Mouse (Mus musculus): ENCODE results near the gene Chst14. TPM values are rescaled to one million over a fixed set of nuclear protein-coding genes. Genes with fewer than 3 reads are reported as not detected.

The Chst14 gene
- total and polyA plus RNA-seq, 3 experiments: 1.2 to 4.9 (median 2.5) TPM

DNA sequence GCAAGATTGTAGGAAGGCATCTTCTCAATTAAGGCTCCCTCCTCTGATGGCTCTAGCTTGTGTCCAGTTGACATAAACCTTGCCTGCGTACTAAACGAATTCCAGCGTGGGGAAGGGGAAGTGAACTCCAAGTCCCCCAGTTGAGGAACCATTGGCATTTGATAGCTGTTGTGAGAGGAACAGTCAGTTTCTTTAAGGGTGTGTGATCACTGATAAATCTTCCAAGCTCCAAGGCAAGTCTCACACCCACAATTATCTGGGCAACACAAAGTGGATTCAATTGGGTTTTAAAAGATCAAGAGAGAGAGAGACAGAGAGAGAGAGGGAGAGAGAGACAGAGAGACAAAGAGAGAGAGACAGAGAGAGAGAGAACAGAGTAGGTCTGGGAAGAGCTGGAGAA lies 23.4 kb downstream of the Chst14 start:
- TF ChIP-seq TAL1 (conservative IDR thresholded peaks at IDR 0.05; ENCODE audit: low read depth, low read length): no peak
- TF ChIP-seq GATA2 (IDR thresholded peaks at IDR 0.05; ENCODE audit: borderline replicate concordance, low read depth, low read length): no peak
- TF ChIP-seq CTCF (IDR thresholded peaks at IDR 0.05; ENCODE audit: low read depth, low read length): no peak
- no peak for TF ChIP-seq POLR2AphosphoS5 (IDR thresholded peaks at IDR 0.05; ENCODE audit: insufficient replicate concordance, low read depth, low read length)
- no peak for TF ChIP-seq GATA1 (IDR thresholded peaks at IDR 0.05; ENCODE audit: borderline replicate concordance, low read length)
- peaks cover 10% of the 10 kb centered on the region for H3K27me3 ChIP-seq (ENCODE audit: insufficient read depth, low read length)
- ATAC-seq (ENCODE audit: extremely low read depth, insufficient number of reproducible peaks, low FRiP score, poor library complexity, severe bottlenecking) (no peak), DNase-seq (ENCODE audit: low spot score) (no peak)
- H3K9me3 ChIP-seq (replicated peaks): no peaks in the 10 kb centered on the region; the same call in 1 of the 2 replicates
- no peak overlapping the region for H3K4me3 ChIP-seq (ENCODE audit: low read depth, low read length)
- H3K36me3 ChIP-seq (replicated peaks): no peaks in the 10 kb centered on the region
- H3K4me1 ChIP-seq (ENCODE audit: insufficient read depth, low read depth, low read length): peaks cover 20% of the 10 kb centered on the region

DNA sequence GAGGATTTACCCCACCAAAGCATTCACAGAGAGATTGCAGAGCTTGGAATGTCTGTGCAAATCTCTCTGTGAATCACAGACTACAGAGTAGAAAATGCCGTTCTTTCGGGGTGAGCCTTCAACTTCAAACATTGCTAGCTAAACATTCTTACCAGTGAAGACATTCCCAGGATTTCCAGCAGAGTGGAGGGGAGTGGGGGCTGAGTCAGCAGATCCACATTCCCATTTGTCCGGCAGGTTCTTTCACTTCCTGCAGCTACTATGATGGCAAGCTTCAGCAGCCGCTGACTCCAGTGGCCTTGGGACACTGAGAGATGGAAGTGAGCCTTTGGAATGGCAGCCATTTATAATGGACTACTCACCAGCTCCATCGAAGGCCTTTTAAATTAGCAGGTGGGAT lies 30.2 kb downstream of the Chst14 start:
- no peak for TF ChIP-seq CTCF (IDR thresholded peaks at IDR 0.05; ENCODE audit: low read depth, low read length)
- no peak for TF ChIP-seq GATA1 (IDR thresholded peaks at IDR 0.05; ENCODE audit: borderline replicate concordance, low read length)
- TF ChIP-seq POLR2AphosphoS5 (IDR thresholded peaks at IDR 0.05; ENCODE audit: insufficient replicate concordance, low read depth, low read length): no peak
- Histone ChIP-seq H3K4me1 (ENCODE audit: insufficient read depth, low read depth, low read length) (peaks cover 32% of the 10 kb centered on the region), H3K4me3 (ENCODE audit: low read depth, low read length) (no peak overlapping the region), H3K9me3 (replicated peaks) (no peaks in the 10 kb centered on the region; the same call in 1 of the 2 replicates), H3K27me3 (ENCODE audit: insufficient read depth, low read length) (no peaks in the 10 kb centered on the region), H3K36me3 (replicated peaks) (no peaks in the 10 kb centered on the region)
- ATAC-seq (ENCODE audit: extremely low read depth, insufficient number of reproducible peaks, low FRiP score, poor library complexity, severe bottlenecking) (no peak), DNase-seq (ENCODE audit: low spot score) (no peak)

DNA sequence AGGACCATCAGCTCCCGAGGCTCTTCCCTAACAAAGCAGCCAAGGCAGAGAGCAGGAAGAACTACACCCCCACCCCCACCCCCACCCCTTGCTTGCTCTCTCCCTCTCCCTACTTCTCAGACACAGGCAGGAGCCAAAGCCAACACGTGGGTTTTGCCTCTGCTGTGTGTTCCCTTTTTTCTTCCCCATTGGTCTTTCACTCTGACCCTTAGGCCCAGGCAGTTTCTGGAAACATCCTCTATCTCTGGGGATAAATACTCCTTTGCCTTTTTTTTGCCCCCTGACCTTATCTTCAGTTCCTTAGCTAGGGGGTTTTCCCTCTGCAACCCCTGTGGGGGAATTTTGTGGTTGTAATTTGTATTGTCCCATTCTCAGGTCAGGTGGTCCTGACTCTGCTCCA lies 33.3 kb downstream of the Chst14 start:
- Histone ChIP-seq H3K36me3 (replicated peaks) (no peaks in the 10 kb centered on the region), H3K4me3 (ENCODE audit: low read depth, low read length) (no peak overlapping the region; the same call in 1 of the 2 replicates), H3K4me1 (ENCODE audit: insufficient read depth, low read depth, low read length) (peaks cover 60% of the 10 kb centered on the region), H3K27me3 (ENCODE audit: insufficient read depth, low read length) (no peaks in the 10 kb centered on the region), H3K9me3 (replicated peaks) (no peaks in the 10 kb centered on the region)
- no peak for ATAC-seq (ENCODE audit: extremely low read depth, insufficient number of reproducible peaks, low FRiP score, poor library complexity, severe bottlenecking)
- no peak for TF ChIP-seq POLR2AphosphoS5 (IDR thresholded peaks at IDR 0.05; ENCODE audit: insufficient replicate concordance, low read depth, low read length)
- TF ChIP-seq TAL1 (conservative IDR thresholded peaks at IDR 0.05; ENCODE audit: low read depth, low read length): no peak
- no peak for TF ChIP-seq GATA2 (IDR thresholded peaks at IDR 0.05; ENCODE audit: borderline replicate concordance, low read depth, low read length)
- no peak for DNase-seq (ENCODE audit: low spot score)

DNA sequence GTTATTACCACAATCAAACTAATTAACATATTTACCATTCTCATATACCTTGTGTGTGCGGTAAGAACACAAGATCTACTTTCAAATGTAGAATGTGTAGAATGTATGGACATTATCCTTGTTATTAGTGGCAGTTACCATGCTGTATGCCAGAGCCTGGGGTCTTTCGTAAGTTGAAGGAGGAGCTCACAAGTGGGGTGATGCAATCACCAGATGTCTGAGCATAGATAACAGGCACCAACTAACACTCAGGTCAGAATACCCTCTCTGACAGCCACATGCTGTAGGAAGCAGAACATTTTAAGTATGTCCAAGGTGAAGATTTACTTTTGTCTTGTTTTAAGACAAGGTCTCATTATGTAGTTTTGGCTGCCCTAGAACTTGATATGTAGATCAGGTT lies 34.1 kb downstream of the Chst14 start:
- H3K27me3 ChIP-seq (ENCODE audit: insufficient read depth, low read length): no peaks in the 10 kb centered on the region
- H3K4me3 ChIP-seq (ENCODE audit: low read depth, low read length): no peak overlapping the region; the same call in 1 of the 2 replicates
- H3K4me1 ChIP-seq (ENCODE audit: insufficient read depth, low read depth, low read length): peaks cover 63% of the 10 kb centered on the region
- peak; percentile 51; the same call in 1 of the 2 replicates for ATAC-seq (ENCODE audit: extremely low read depth, insufficient number of reproducible peaks, low FRiP score, poor library complexity, severe bottlenecking)
- no peaks in the 10 kb centered on the region for H3K9me3 ChIP-seq (replicated peaks)
- H3K36me3 ChIP-seq (replicated peaks): no peaks in the 10 kb centered on the region
- peak; percentile 72 for DNase-seq (ENCODE audit: low spot score)
- TF ChIP-seq TAL1 (conservative IDR thresholded peaks at IDR 0.05; ENCODE audit: low read depth, low read length): peak; percentile 86
- no peak for TF ChIP-seq GATA2 (IDR thresholded peaks at IDR 0.05; ENCODE audit: borderline replicate concordance, low read depth, low read length)

DNA sequence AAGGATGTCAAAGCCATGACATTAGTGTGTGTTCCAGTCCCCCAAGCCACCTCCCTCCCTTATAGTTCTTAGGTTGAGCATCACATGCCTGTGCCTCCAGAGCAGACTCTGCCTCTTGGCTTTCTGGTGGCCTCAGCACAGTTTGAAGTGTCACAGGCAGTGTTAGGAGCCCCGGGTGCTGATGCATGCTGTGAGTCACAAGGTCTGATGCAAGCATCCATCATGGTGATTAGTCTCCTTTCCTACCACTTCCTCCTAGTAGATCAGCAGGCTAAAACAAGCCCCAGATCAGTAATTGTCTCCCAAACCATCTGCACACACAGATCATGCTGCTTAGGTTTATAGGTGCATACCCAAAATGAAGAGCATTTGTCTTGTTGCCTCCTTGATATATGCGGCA lies 35.2 kb downstream of the Chst14 start:
- DNase-seq (ENCODE audit: low spot score) (no peak), ATAC-seq (ENCODE audit: extremely low read depth, insufficient number of reproducible peaks, low FRiP score, poor library complexity, severe bottlenecking) (peak; percentile 47)
- Histone ChIP-seq H3K4me3 (ENCODE audit: low read depth, low read length) (peak overlapping the region; percentile 29; the same call in 1 of the 2 replicates), H3K4me1 (ENCODE audit: insufficient read depth, low read depth, low read length) (peaks cover 69% of the 10 kb centered on the region), H3K27me3 (ENCODE audit: insufficient read depth, low read length) (no peaks in the 10 kb centered on the region), H3K36me3 (replicated peaks) (no peaks in the 10 kb centered on the region), H3K9me3 (replicated peaks) (no peaks in the 10 kb centered on the region)
- TF ChIP-seq CTCF (IDR thresholded peaks at IDR 0.05; ENCODE audit: low read depth, low read length) (no peak), POLR2AphosphoS5 (IDR thresholded peaks at IDR 0.05; ENCODE audit: insufficient replicate concordance, low read depth, low read length) (no peak), TAL1 (conservative IDR thresholded peaks at IDR 0.05; ENCODE audit: low read depth, low read length) (no peak), GATA2 (IDR thresholded peaks at IDR 0.05; ENCODE audit: borderline replicate concordance, low read depth, low read length) (no peak), GATA1 (IDR thresholded peaks at IDR 0.05; ENCODE audit: borderline replicate concordance, low read length) (no peak)

DNA sequence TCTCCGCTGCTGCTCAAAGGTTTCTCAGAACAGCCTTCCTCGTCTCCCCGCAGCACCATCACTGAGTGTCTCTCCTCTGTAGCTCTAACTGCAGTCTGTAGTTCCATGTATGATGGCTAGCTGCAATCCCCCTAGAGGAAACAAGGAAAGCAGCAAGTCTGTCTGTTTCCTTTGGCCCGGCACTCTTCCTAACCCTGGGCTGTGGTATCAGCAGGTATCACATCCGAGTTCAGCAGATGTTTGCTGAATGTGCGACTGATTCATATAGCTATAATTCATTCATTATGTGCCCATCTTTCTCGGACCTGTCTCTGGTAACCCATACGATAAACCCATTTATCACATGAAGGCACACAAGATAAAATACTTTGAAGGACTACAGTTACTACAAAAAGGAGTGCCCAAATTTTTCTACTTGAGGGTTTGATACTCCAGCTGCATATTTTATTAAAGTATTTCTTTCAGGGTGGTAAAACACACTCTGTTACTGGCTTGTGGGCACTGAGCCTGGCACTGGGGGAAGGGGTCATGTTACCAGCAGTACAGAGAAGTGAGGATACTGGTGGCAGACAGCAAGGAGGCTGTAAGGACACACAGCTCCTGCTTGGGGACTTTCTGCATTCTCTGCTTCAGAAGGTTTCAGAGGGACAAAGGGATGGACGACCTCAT lies 36.8 kb downstream of the Chst14 start:
- Histone ChIP-seq H3K9me3 (replicated peaks) (no peaks in the 10 kb centered on the region), H3K27me3 (ENCODE audit: insufficient read depth, low read length) (no peaks in the 10 kb centered on the region), H3K4me1 (ENCODE audit: insufficient read depth, low read depth, low read length) (peaks cover 69% of the 10 kb centered on the region), H3K36me3 (replicated peaks) (no peaks in the 10 kb centered on the region), H3K4me3 (ENCODE audit: low read depth, low read length) (peak overlapping the region; percentile 1; the same call in 1 of the 2 replicates)
- TF ChIP-seq TAL1 (conservative IDR thresholded peaks at IDR 0.05; ENCODE audit: low read depth, low read length): no peak
- no peak for TF ChIP-seq GATA2 (IDR thresholded peaks at IDR 0.05; ENCODE audit: borderline replicate concordance, low read depth, low read length)
- TF ChIP-seq POLR2AphosphoS5 (IDR thresholded peaks at IDR 0.05; ENCODE audit: insufficient replicate concordance, low read depth, low read length): no peak
- TF ChIP-seq CTCF (IDR thresholded peaks at IDR 0.05; ENCODE audit: low read depth, low read length): peak; percentile 46
- TF ChIP-seq GATA1 (IDR thresholded peaks at IDR 0.05; ENCODE audit: borderline replicate concordance, low read length): no peak
- ATAC-seq (ENCODE audit: extremely low read depth, insufficient number of reproducible peaks, low FRiP score, poor library complexity, severe bottlenecking) (peak; percentile 45), DNase-seq (ENCODE audit: low spot score) (no peak)
